In the genomic region with DNA sequence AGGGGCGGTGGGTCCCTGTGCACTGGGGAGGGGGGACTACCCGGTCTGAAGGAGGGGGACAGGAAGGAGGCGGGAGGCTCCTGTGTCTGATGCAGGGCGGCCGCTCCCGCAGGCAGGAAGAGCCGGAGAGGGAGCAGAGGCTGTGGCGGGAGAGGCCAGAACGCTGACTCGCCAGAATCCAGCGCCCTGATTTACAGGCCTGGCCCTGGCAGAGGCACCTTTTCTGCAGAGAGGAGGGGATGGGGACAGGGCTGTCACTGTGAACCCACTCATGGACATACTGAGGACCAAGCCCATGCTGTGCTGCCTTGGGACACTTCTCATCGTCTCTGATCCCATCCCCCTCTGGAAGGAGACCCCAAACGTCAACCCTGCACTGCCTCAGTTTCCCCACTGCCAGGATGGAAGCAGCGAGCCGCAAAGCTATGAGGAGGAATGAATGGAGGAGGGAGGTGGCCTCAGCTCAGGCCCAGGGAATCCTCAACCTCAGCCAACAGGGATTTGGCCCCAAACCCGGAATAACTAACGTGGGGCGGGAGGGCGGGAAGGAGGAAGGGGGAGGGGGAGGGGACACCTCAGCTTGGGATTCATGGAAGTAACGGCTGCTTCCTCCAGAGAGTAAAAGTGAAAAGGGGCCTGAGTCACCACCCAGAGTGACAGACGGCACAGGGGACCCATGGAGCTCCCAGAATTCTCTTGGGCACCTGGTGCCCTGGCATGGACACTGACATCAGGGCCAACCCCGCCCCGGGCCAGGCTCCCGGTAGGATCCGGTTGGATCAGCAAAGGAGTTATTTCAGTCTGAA, we compare ENCODE assay signal across 8 mouse cellular contexts. TPM values are rescaled to one million over a fixed set of nuclear protein-coding genes. Genes with fewer than 3 reads are reported as not detected.
DNase-seq lines count a peak whose midpoint lies in the region; ATAC-seq lines count a peak whose summit lies in the region.

No protein-coding gene starts in this region.

- 6% methylated on average over 24 of the region's 25 CpGs for WGBS in hindbrain, embryonic 15.5 days
- WGBS in midbrain, embryonic 16.5 days = 6% methylated on average over 23 of the region's 25 CpGs

- H3K36me3 ChIP-seq in hindbrain, embryonic 15.5 days = no peaks in the 10 kb centered on the region
- H3K36me3 ChIP-seq in midbrain, embryonic 16.5 days (ENCODE audit: control insufficient read depth, insufficient read depth, low read length) = peaks cover 7% of the 10 kb centered on the region; the same call in 1 of the 2 replicates

- peak overlapping the region; percentile 40; the same call in 1 of the 2 replicates for H3K27ac ChIP-seq in hindbrain, embryonic 15.5 days (replicated peaks)
- no peak overlapping the region for H3K27ac ChIP-seq in midbrain, embryonic 16.5 days (ENCODE audit: low read length)

- H3K9me3 ChIP-seq in hindbrain, embryonic 15.5 days = no peaks in the 10 kb centered on the region
- no peaks in the 10 kb centered on the region for H3K9me3 ChIP-seq in midbrain, embryonic 16.5 days (replicated peaks; ENCODE audit: control insufficient read depth, low read length, poor library complexity, severe bottlenecking)

- intact Hi-C loops in left cerebral cortex, postnatal 4 days (cut with DNase I) = no loop called here

- no peak overlapping the region for H3K4me3 ChIP-seq in hindbrain, embryonic 15.5 days
- H3K4me3 ChIP-seq in midbrain, embryonic 16.5 days (ENCODE audit: low read depth, low read length) = no peak overlapping the region

- peak; percentile 53 to 55 for DNase-seq in right cerebral cortex, postnatal 10 days (ENCODE audit: low spot score in 2 of 2)
- DNase-seq in right cerebral cortex, adult 18-20 months = no peak
- peak; percentile 93 for DNase-seq in cerebellum, adult 9-11 months
- DNase-seq in gastrocnemius, postnatal 10 days = peak; percentile 81
- peak; percentile 70 for DNase-seq in left cerebral cortex, postnatal 4 days
- peak; percentile 44 to 64 for DNase-seq in urinary bladder, postnatal 4 days (ENCODE audit: low spot score in 2 of 2)

- H3K27me3 ChIP-seq in hindbrain, embryonic 15.5 days = peaks cover 20% of the 10 kb centered on the region; the same call in 1 of the 2 replicates
- H3K27me3 ChIP-seq in midbrain, embryonic 16.5 days (ENCODE audit: control insufficient read depth, insufficient read depth, low read depth, low read length) = peaks cover 14% of the 10 kb centered on the region

- peak overlapping the region; percentile 78 for H3K4me2 ChIP-seq in hindbrain, embryonic 15.5 days
- peak overlapping the region; percentile 17; the same call in 1 of the 2 replicates for H3K4me2 ChIP-seq in midbrain, embryonic 16.5 days (ENCODE audit: low read length)

- no peak overlapping the region for H3K9ac ChIP-seq in hindbrain, embryonic 15.5 days
- H3K9ac ChIP-seq in midbrain, embryonic 16.5 days (ENCODE audit: low read depth, low read length) = no peak overlapping the region

- ATAC-seq in hindbrain, embryonic 15.5 days (ENCODE audit: low FRiP score, low read depth) = no peak
- ATAC-seq in midbrain, embryonic 16.5 days = no peak

- H3K4me1 ChIP-seq in hindbrain, embryonic 15.5 days (replicated peaks) = peaks cover 43% of the 10 kb centered on the region
- H3K4me1 ChIP-seq in midbrain, embryonic 16.5 days (ENCODE audit: control insufficient read depth, insufficient read depth, low read length) = peaks cover 35% of the 10 kb centered on the region

RNA-seq across cellular contexts. Expression of a gene that starts 31.0 kb away (rescaled TPM):
- total RNA-seq in gastrocnemius, postnatal 10 days (2021) = 100 to 1,000 TPM; 329 to 332 TPM
- polyA plus RNA-seq in hindbrain, embryonic 15.5 days (2015; fragmentation: Nextera tagmentation; extraction: Ambion mirVana) = 26.6 and 28.0 TPM in 2 replicates
- total RNA-seq in left cerebral cortex, postnatal 4 days (2021) = 10 to 100 TPM; 29.5 to 31.1 TPM
- 15.4 and 17.2 TPM in 2 replicates for polyA plus RNA-seq in midbrain, embryonic 16.5 days (2015; fragmentation: Nextera tagmentation; extraction: Ambion mirVana)

RNA-seq across cellular contexts. Expression of a gene that starts 31.6 kb away (rescaled TPM):
- under 1 TPM in 1 of 2 experiments, not detected in 1; 0.65 TPM for total RNA-seq in gastrocnemius, postnatal 10 days (2021)
- polyA plus RNA-seq in hindbrain, embryonic 15.5 days (2015; fragmentation: Nextera tagmentation; extraction: Ambion mirVana) = 1.4 and 1.8 TPM in 2 replicates
- total RNA-seq in left cerebral cortex, postnatal 4 days (2021) = 1 to 10 TPM; 1.5 to 2.3 TPM
- 1.2 and 1.4 TPM in 2 replicates for polyA plus RNA-seq in midbrain, embryonic 16.5 days (2015; fragmentation: Nextera tagmentation; extraction: Ambion mirVana)

RNA-seq across cellular contexts. Expression of a gene that starts 35.6 kb away (rescaled TPM):
- total RNA-seq in gastrocnemius, postnatal 10 days (2021) = 1 to 10 TPM in 1 of 2 experiments, under 1 TPM in 1; 0.33 to 2.0 TPM
- 2.1 and 2.7 TPM in 2 replicates for polyA plus RNA-seq in hindbrain, embryonic 15.5 days (2015; fragmentation: Nextera tagmentation; extraction: Ambion mirVana)
- 1 to 10 TPM; 2.7 to 5.9 TPM for total RNA-seq in left cerebral cortex, postnatal 4 days (2021)
- polyA plus RNA-seq in midbrain, embryonic 16.5 days (2015; fragmentation: Nextera tagmentation; extraction: Ambion mirVana) = 2.3 and 3.3 TPM in 2 replicates

RNA-seq across cellular contexts. Expression of a gene that starts 40.2 kb away (rescaled TPM):
- under 1 TPM; 0.40 to 0.45 TPM for total RNA-seq in gastrocnemius, postnatal 10 days (2021)
- polyA plus RNA-seq in hindbrain, embryonic 15.5 days (2015; fragmentation: Nextera tagmentation; extraction: Ambion mirVana) = 6.2 and 6.6 TPM in 2 replicates
- total RNA-seq in left cerebral cortex, postnatal 4 days (2021) = 1 to 10 TPM; 3.7 to 4.4 TPM
- polyA plus RNA-seq in midbrain, embryonic 16.5 days (2015; fragmentation: Nextera tagmentation; extraction: Ambion mirVana) = 6.1 and 8.2 TPM in 2 replicates

RNA-seq across cellular contexts. Expression of a gene that starts 40.2 kb away (rescaled TPM):
- total RNA-seq in gastrocnemius, postnatal 10 days (2021) = 10 to 100 TPM; 40.3 to 46.7 TPM
- polyA plus RNA-seq in hindbrain, embryonic 15.5 days (2015; fragmentation: Nextera tagmentation; extraction: Ambion mirVana) = 92.2 and 94.0 TPM in 2 replicates
- 10 to 100 TPM; 58.8 to 61.5 TPM for total RNA-seq in left cerebral cortex, postnatal 4 days (2021)
- 77.5 and 86.2 TPM in 2 replicates for polyA plus RNA-seq in midbrain, embryonic 16.5 days (2015; fragmentation: Nextera tagmentation; extraction: Ambion mirVana)

Comparison
In these comparisons a context has a peak if more than half of its experiments do, and no peak if none do; other contexts are left out.
1. RNA of a gene that starts 31.0 kb away (total RNA-seq): 329 to 332 TPM in gastrocnemius, postnatal 10 days; 29.5 to 31.1 TPM in left cerebral cortex, postnatal 4 days; every median in the first group is over 10 times any median in the second.